Mouse (Mus musculus): ENCODE results near the gene Spint4.

DNA sequence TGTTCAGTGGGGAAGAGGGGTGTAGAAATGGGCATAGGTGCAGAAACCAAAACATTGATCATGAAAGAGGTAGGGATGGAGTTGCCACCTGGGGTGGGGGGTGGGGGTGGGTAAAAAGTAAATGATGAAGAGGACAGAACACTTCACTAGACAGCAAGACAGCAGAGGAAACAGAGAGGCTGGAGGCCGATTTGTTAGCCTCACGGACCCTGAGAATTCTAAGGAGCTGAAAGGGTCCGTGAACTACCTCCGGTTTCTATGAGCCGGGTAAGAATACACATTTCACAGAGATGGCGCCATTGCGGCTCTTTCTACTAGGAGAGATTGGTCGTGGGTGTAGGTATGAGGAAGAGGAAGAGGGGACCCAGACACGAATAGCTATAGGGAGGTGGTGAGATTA is 41.8 kb upstream of the Spint4 start, which contains the start of gene Wfdc9:
- TF ChIP-seq CTCF (IDR thresholded peaks at IDR 0.05; ENCODE audit: low read depth) (no peak), EP300 (IDR thresholded peaks at IDR 0.05; ENCODE audit: low read depth) (no peak)
